Mouse (Mus musculus) limb, embryonic 14.5 days (tissue): Measurements from ENCODE around the gene Stpg4. TPM values are rescaled to one million over a fixed set of nuclear protein-coding genes. Genes with fewer than 3 reads are reported as not detected.

ENCODE experiments used
- ATAC-seq: fragments of 200-750 bp; cut with Nextera tagmentation; 2 replicates; pipeline ENCODE4 v1.8.0; 2017; ENCODE audit warnings: low read depth, moderate number of reproducible peaks, moderate TSS enrichment; ENCODE audit not compliant: low FRiP score
- DNase-seq: peaks from one replicate; pipeline ENCODE4 v3.0.0-alpha.2; 2015; ENCODE audit warnings: low spot score
- H3K27ac ChIP-seq: fragments of 300-500 bp; sonication (generic); replicated peaks from 2 replicates; pipeline ENCODE4 v1.5.1; 2014; ENCODE audit warnings: low read depth, mild to moderate bottlenecking, low read length, moderate library complexity, mixed read lengths
- H3K27me3 ChIP-seq: fragments of 300-500 bp; sonication (generic); 2 replicates; pipeline ENCODE4 v1.6.1; 2014; ENCODE audit warnings: low read length, mixed read lengths; ENCODE audit not compliant: control insufficient read depth, insufficient read depth
- H3K36me3 ChIP-seq: fragments of 300-500 bp; sonication (generic); 2 replicates; pipeline ENCODE4 v1.6.1; 2014; ENCODE audit warnings: mild to moderate bottlenecking, low read length, moderate library complexity, mixed read lengths; ENCODE audit not compliant: control insufficient read depth, insufficient read depth
- H3K4me1 ChIP-seq: fragments of 300-500 bp; sonication (generic); 2 replicates; pipeline ENCODE4 v1.6.1; 2014; ENCODE audit warnings: antibody characterized with exemption, low read length, mixed read lengths; ENCODE audit not compliant: control insufficient read depth, insufficient read depth
- H3K4me2 ChIP-seq: fragments of 300-500 bp; sonication (generic); replicated peaks from 2 replicates; pipeline ENCODE4 v1.6.1; 2014; ENCODE audit warnings: low read depth, mild to moderate bottlenecking, low read length, moderate library complexity; ENCODE audit not compliant: severe bottlenecking
- H3K4me3 ChIP-seq: fragments of 300-500 bp; sonication (generic); replicated peaks from 2 replicates; pipeline ENCODE4 v1.5.1; 2014; ENCODE audit warnings: low read length
- H3K9ac ChIP-seq: fragments of 300-500 bp; sonication (generic); 2 replicates; pipeline ENCODE4 v1.6.1; 2014; ENCODE audit warnings: mild to moderate bottlenecking, low read depth, low read length, moderate library complexity; ENCODE audit not compliant: severe bottlenecking
- H3K9me3 ChIP-seq: fragments of 300-500 bp; sonication (generic); 2 replicates; pipeline ENCODE4 v1.6.1; 2016; ENCODE audit warnings: low read length; ENCODE audit not compliant: control insufficient read depth
- POLR2A ChIP-seq: fragments of 200-500 bp; IDR thresholded peaks from 2 replicates; pipeline ENCODE4 v1.8.0; 2012; ENCODE audit warnings: inconsistent platforms, mild to moderate bottlenecking, moderate library complexity, borderline replicate concordance; ENCODE audit not compliant: insufficient read depth, insufficient read length; ENCODE audit errors: extremely low read depth
- WGBS: fragments of 180-500 bp; shearing (Covaris S2); extraction: QIAGEN DNeasy Blood & Tissue Kit; methylation state at CpG from one replicate; pipeline ENCODE4 v1.1.7; 2014; 5-methylcytosine and 5-hydroxymethylcytosine counted together
- polyA plus RNA-seq, 2 experiments: library from polyadenylated mRNA; depleted of rRNA in 1 of 2; stranded (reverse) in 1 of 2; unstranded in 1 of 2; fragments of >200 nt; fragmentation: Nextera tagmentation in 1 of 2; extraction: Ambion mirVana in 1 of 2; gene quantifications; 2 replicates each; pipeline versions ENCODE4 v1.2.1 to v1.2.3; 2012 to 2014

The Stpg4 gene
- polyA plus RNA-seq, 2 experiments = not detected

GRCm38 (mm10) chr17:87406646-87407045 lies 20.9 kb downstream of the Stpg4 start:
- H3K36me3 ChIP-seq = no peaks in the 10 kb centered on the region
- H3K27me3 ChIP-seq = no peaks in the 10 kb centered on the region
- DNase-seq = no peak
- no peak for TF ChIP-seq POLR2A
- no peak overlapping the region for H3K4me2 ChIP-seq
- no peaks in the 10 kb centered on the region for H3K9me3 ChIP-seq
- H3K9ac ChIP-seq = no peak overlapping the region
- no peaks in the 10 kb centered on the region; the same call in 1 of the 2 replicates for H3K4me1 ChIP-seq
- no peak overlapping the region for H3K4me3 ChIP-seq
- no peak overlapping the region for H3K27ac ChIP-seq
- 83% methylated on average over 4 of the region's 4 CpGs for WGBS
- ATAC-seq = no peak

- WGBS = 54% methylated on average over 11 of the region's 11 CpGs
- no peaks in the 10 kb centered on the region for H3K9me3 ChIP-seq
- no peak overlapping the region for H3K4me2 ChIP-seq
- no peaks in the 10 kb centered on the region; the same call in 1 of the 2 replicates for H3K4me1 ChIP-seq
- peak; percentile 15; the same call in 1 of the 2 replicates for ATAC-seq
- H3K4me3 ChIP-seq = no peak overlapping the region
- no peaks in the 10 kb centered on the region for H3K27me3 ChIP-seq
- DNase-seq = no peak
- H3K36me3 ChIP-seq = no peaks in the 10 kb centered on the region
- H3K27ac ChIP-seq = no peak overlapping the region
- H3K9ac ChIP-seq = no peak overlapping the region
- TF ChIP-seq POLR2A = no peak
Observed at GRCm38 (mm10) chr17:87405576-87405975, 22.0 kb downstream of the Stpg4 start.

GRCm38 (mm10) chr17:87403462-87403861 lies 24.1 kb downstream of the Stpg4 start:
- WGBS = 85% methylated on average over 4 of the region's 4 CpGs
- Histone ChIP-seq H3K36me3 (no peaks in the 10 kb centered on the region), H3K9ac (no peak overlapping the region), H3K4me1 (no peaks in the 10 kb centered on the region; the same call in 1 of the 2 replicates), H3K4me3 (no peak overlapping the region), H3K27me3 (no peaks in the 10 kb centered on the region), H3K4me2 (no peak overlapping the region), H3K9me3 (no peaks in the 10 kb centered on the region), H3K27ac (no peak overlapping the region)
- ATAC-seq (no peak), DNase-seq (no peak)
- TF ChIP-seq POLR2A = no peak

- Histone ChIP-seq H3K27ac (no peak overlapping the region), H3K36me3 (no peaks in the 10 kb centered on the region), H3K9me3 (no peaks in the 10 kb centered on the region), H3K4me2 (no peak overlapping the region), H3K4me3 (no peak overlapping the region), H3K27me3 (no peaks in the 10 kb centered on the region), H3K4me1 (no peaks in the 10 kb centered on the region), H3K9ac (no peak overlapping the region)
- DNase-seq = no peak
- no peak for ATAC-seq
- TF ChIP-seq POLR2A = no peak
- WGBS = 87% methylated on average over 11 of the region's 11 CpGs
Observed at GRCm38 (mm10) chr17:87402444-87402843, 25.1 kb downstream of the Stpg4 start.

- H3K9me3 ChIP-seq = no peaks in the 10 kb centered on the region
- H3K4me3 ChIP-seq = no peak overlapping the region
- H3K27me3 ChIP-seq = no peaks in the 10 kb centered on the region
- DNase-seq (no peak), ATAC-seq (no peak)
- H3K9ac ChIP-seq = no peak overlapping the region
- 73% methylated on average over 11 of the region's 11 CpGs for WGBS
- no peak for TF ChIP-seq POLR2A
- no peaks in the 10 kb centered on the region for H3K4me1 ChIP-seq
- no peaks in the 10 kb centered on the region for H3K36me3 ChIP-seq
- H3K27ac ChIP-seq = no peak overlapping the region
- no peak overlapping the region for H3K4me2 ChIP-seq
Observed at GRCm38 (mm10) chr17:87397088-87397487, 30.5 kb downstream of the Stpg4 start.

GRCm38 (mm10) chr17:87391242-87391641 lies 36.3 kb downstream of the Stpg4 start:
- H3K9ac ChIP-seq = no peak overlapping the region
- peak; percentile 47; the same call in 1 of the 2 replicates for ATAC-seq
- no peaks in the 10 kb centered on the region for H3K27me3 ChIP-seq
- no peak overlapping the region for H3K4me2 ChIP-seq
- TF ChIP-seq POLR2A = no peak
- DNase-seq = peak; percentile 56
- no peak overlapping the region for H3K4me3 ChIP-seq
- H3K27ac ChIP-seq = no peak overlapping the region
- no peaks in the 10 kb centered on the region for H3K36me3 ChIP-seq
- 42% methylated on average over 7 of the region's 7 CpGs for WGBS
- peaks cover 10% of the 10 kb centered on the region for H3K4me1 ChIP-seq
- H3K9me3 ChIP-seq = no peaks in the 10 kb centered on the region
